ENCODE assay signal across 19 mouse cellular contexts in genomic region chr12:107021806-107022205, GRCm38 (mm10).
"Had no signal": no experiment of that assay in that cellular context is flagged by ENCODE, and none has a peak within 500 bp of the region (broad histone marks: within the 10 kb centered on the region; RNA-seq: fewer than 3 reads in every experiment).

No protein-coding gene starts in this region.

- H3K36me3 ChIP-seq: liver, embryonic 13.5 days; liver, embryonic 15.5 days; lung, embryonic 15.5 days; midbrain, embryonic 13.5 days; midbrain, embryonic 15.5 days; neural tube, embryonic 12.5 days; stomach, embryonic 15.5 days had no signal

- H3K4me3 ChIP-seq: liver, embryonic 13.5 days; liver, embryonic 15.5 days; lung, embryonic 15.5 days; megakaryocyte, embryonic 14.5 days; midbrain, embryonic 13.5 days; midbrain, embryonic 15.5 days; myocyte; neural tube, embryonic 12.5 days; stomach, embryonic 15.5 days had no signal

- H3K4me2 ChIP-seq: liver, embryonic 11.5 days; liver, embryonic 13.5 days; liver, embryonic 15.5 days; lung, embryonic 15.5 days; midbrain, embryonic 11.5 days; midbrain, embryonic 13.5 days; midbrain, embryonic 15.5 days; neural tube, embryonic 12.5 days; stomach, embryonic 15.5 days had no signal

- ATAC-seq: liver, postnatal 0 days; lung, postnatal 0 days; midbrain, embryonic 13.5 days; midbrain, embryonic 15.5 days had no signal

- H3K27ac ChIP-seq: liver, embryonic 13.5 days; liver, embryonic 15.5 days; lung, embryonic 15.5 days; macrophage; midbrain, embryonic 13.5 days; midbrain, embryonic 15.5 days; neural tube, embryonic 12.5 days; stomach, embryonic 15.5 days; stomach, postnatal 0 days had no signal

- H3K4me1 ChIP-seq: liver, embryonic 13.5 days; liver, embryonic 15.5 days; lung, embryonic 15.5 days; megakaryocyte, embryonic 14.5 days; midbrain, embryonic 13.5 days; midbrain, embryonic 15.5 days; neural tube, embryonic 12.5 days; stomach, embryonic 15.5 days had no signal

- H3K9ac ChIP-seq: liver, embryonic 13.5 days; liver, embryonic 15.5 days; liver, postnatal 0 days; lung, embryonic 15.5 days; midbrain, embryonic 13.5 days; midbrain, embryonic 15.5 days; neural tube, embryonic 12.5 days; stomach, embryonic 15.5 days had no signal

- H3K9me3 ChIP-seq: liver, embryonic 13.5 days; liver, embryonic 15.5 days; lung, embryonic 15.5 days; midbrain, embryonic 13.5 days; midbrain, embryonic 15.5 days; neural tube, embryonic 12.5 days; stomach, embryonic 15.5 days had no signal

- H3K27me3 ChIP-seq: liver, embryonic 13.5 days; liver, embryonic 15.5 days; megakaryocyte, embryonic 14.5 days; midbrain, embryonic 13.5 days; neural tube, embryonic 12.5 days had no signal

- DNase-seq: liver, embryonic 13.5 days; liver, postnatal 0 days; lung, adult 2 months; lung, postnatal 14 days; lung, postnatal 36 days; right cerebral cortex, postnatal 14 days had no signal
